Mouse (Mus musculus): ENCODE results near the gene Usb1. TPM values are rescaled to one million over a fixed set of nuclear protein-coding genes. Genes with fewer than 3 reads are reported as not detected.
A peak's percentile ranks its signal among the peaks of the same experiment; 100 is the strongest.

Usb1 gene
- total RNA-seq, 2 experiments from 2014 or later: 26.5 to 32.8 TPM

- intact Hi-C loops (cut with DNase I): loop anchor here (5.0 kb wide), 1 partner anchor 380 kb away; no protein-coding TSS in a partner anchor
- DNase-seq: no peak
Observed at GRCm38 (mm10) chr8:95332437-95333199, 534 bp downstream of the Usb1 start.

GRCm38 (mm10) chr8:95335706-95336105 is 3.6 kb downstream of the Usb1 start:
- DNase-seq: no peak
- intact Hi-C loops (cut with DNase I): no loop called here

- DNase-seq: no peak
- intact Hi-C loops (cut with DNase I): no loop called here
Observed at GRCm38 (mm10) chr8:95336363-95336762, 4.3 kb downstream of the Usb1 start.

- intact Hi-C loops (cut with DNase I): loop anchor here (10.0 kb wide), 1 partner anchor 113 kb away; no protein-coding TSS in a partner anchor
- no peak for DNase-seq
Observed at GRCm38 (mm10) chr8:95341721-95342120, 9.6 kb downstream of the Usb1 start.

GRCm38 (mm10) chr8:95344668-95345067 is 12.6 kb downstream of the Usb1 start:
- DNase-seq: no peak
- intact Hi-C loops (cut with DNase I): loop anchor here (5.0 to 10.0 kb wide), 2 partner anchors 110 to 353 kb away; no protein-coding TSS in a partner anchor

GRCm38 (mm10) chr8:95346643-95347545 is 14.8 kb downstream of the Usb1 start:
- peak; percentile 86 for DNase-seq
- intact Hi-C loops (cut with DNase I): loop anchor here (5.0 to 10.0 kb wide), 2 partner anchors 108 to 350 kb away; no protein-coding TSS in a partner anchor

GRCm38 (mm10) chr8:95348356-95348755 is 16.3 kb downstream of the Usb1 start:
- intact Hi-C loops (cut with DNase I): loop anchor here (5.0 to 10.0 kb wide), 2 partner anchors 106 to 349 kb away; no protein-coding TSS in a partner anchor

GRCm38 (mm10) chr8:95348811-95349630 is 16.9 kb downstream of the Usb1 start:
- DNase-seq: peak; percentile 91
- intact Hi-C loops (cut with DNase I): loop anchor here (5.0 to 10.0 kb wide), 2 partner anchors 106 to 348 kb away; no protein-coding TSS in a partner anchor

More at GRCm38 (mm10) chr8:95348356-95348755, 16.3 kb downstream of the Usb1 start:
- DNase-seq: no peak

- intact Hi-C loops (cut with DNase I): loop anchor here (5.0 kb wide), 1 partner anchor 81 kb away; the partner anchor contains the start of gene Cfap20
Observed at GRCm38 (mm10) chr8:95351461-95351860, 19.4 kb downstream of the Usb1 start.

GRCm38 (mm10) chr8:95352151-95352870 is 20.2 kb downstream of the Usb1 start, which contains the start of gene Mmp15:
Mmp15 (plus strand) TSS chr8:95352268.
- peak; percentile 65 for DNase-seq
- intact Hi-C loops (cut with DNase I): loop anchor here (5.0 kb wide), 1 partner anchor 80 kb away; the partner anchor contains the start of gene Cfap20

More at GRCm38 (mm10) chr8:95351461-95351860, 19.4 kb downstream of the Usb1 start:
- DNase-seq: no peak

- peak; percentile 51 for DNase-seq
- intact Hi-C loops (cut with DNase I): loop anchor here (5.0 kb wide), 1 partner anchor 79 kb away; the partner anchor contains the start of gene Cfap20
Observed at GRCm38 (mm10) chr8:95352871-95353866, 21.1 kb downstream of the Usb1 start.

GRCm38 (mm10) chr8:95354606-95355005 is 22.5 kb downstream of the Usb1 start:
- intact Hi-C loops (cut with DNase I): loop anchor here (5.0 kb wide), 1 partner anchor 78 kb away; the partner anchor contains the start of gene Cfap20
- DNase-seq: no peak

- peak; percentile 36 for DNase-seq
- intact Hi-C loops (cut with DNase I): no loop called here
Observed at GRCm38 (mm10) chr8:95358550-95359411, 26.7 kb downstream of the Usb1 start.

- peak; percentile 63 for DNase-seq
- intact Hi-C loops (cut with DNase I): no loop called here
Observed at GRCm38 (mm10) chr8:95360181-95361015, 28.3 kb downstream of the Usb1 start.

GRCm38 (mm10) chr8:95361016-95361341 is 28.9 kb downstream of the Usb1 start:
- intact Hi-C loops (cut with DNase I): no loop called here
- no peak for DNase-seq

GRCm38 (mm10) chr8:95362272-95362671 is 30.2 kb downstream of the Usb1 start:
- intact Hi-C loops (cut with DNase I): no loop called here
- DNase-seq: no peak
